Mouse (Mus musculus): Measurements from ENCODE around the gene Smim24.

DNA sequence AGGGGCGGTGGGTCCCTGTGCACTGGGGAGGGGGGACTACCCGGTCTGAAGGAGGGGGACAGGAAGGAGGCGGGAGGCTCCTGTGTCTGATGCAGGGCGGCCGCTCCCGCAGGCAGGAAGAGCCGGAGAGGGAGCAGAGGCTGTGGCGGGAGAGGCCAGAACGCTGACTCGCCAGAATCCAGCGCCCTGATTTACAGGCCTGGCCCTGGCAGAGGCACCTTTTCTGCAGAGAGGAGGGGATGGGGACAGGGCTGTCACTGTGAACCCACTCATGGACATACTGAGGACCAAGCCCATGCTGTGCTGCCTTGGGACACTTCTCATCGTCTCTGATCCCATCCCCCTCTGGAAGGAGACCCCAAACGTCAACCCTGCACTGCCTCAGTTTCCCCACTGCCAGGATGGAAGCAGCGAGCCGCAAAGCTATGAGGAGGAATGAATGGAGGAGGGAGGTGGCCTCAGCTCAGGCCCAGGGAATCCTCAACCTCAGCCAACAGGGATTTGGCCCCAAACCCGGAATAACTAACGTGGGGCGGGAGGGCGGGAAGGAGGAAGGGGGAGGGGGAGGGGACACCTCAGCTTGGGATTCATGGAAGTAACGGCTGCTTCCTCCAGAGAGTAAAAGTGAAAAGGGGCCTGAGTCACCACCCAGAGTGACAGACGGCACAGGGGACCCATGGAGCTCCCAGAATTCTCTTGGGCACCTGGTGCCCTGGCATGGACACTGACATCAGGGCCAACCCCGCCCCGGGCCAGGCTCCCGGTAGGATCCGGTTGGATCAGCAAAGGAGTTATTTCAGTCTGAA, 31.6 kb downstream of the Smim24 start:
- no peak for TF ChIP-seq CTCF (IDR thresholded peaks at IDR 0.05; ENCODE audit: control insufficient read depth, insufficient read depth, insufficient replicate concordance, low read depth, low read length)
- 0 out of 2 replicates have a peak, but pooled peaks have one; percentile 1 for TF ChIP-seq POLR2A (IDR thresholded peaks at IDR 0.05; ENCODE audit: control insufficient read depth, low read depth, low read length)
